Mouse (Mus musculus): ENCODE data around the gene Vps50.
"Not testable (repeated sequence)": the region's sequence is repeated elsewhere in the genome, so short reads cannot be mapped to it uniquely, and the experiment has no call there.

Vps50 gene

DNA sequence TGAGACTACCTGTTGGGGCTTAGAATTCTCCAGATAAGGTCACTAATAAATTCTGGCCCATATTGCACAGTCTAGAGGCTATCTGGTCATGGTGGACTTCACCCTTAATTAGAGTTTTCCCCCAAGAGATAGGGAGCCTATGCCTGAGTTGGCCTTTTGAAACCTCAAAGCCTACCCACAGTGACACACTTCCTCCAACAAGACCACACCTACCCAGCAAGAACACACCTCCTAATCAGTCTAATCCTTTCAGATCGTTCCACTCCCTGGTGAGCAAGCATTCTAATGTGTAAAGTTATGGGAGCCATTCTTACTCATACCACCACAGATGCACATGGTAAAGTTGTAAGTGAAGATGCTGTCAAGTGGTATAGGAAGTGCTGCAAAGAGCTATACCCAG lies 37.9 kb downstream of the Vps50 start:
- no peak for DNase-seq (ENCODE audit: low spot score)

DNA sequence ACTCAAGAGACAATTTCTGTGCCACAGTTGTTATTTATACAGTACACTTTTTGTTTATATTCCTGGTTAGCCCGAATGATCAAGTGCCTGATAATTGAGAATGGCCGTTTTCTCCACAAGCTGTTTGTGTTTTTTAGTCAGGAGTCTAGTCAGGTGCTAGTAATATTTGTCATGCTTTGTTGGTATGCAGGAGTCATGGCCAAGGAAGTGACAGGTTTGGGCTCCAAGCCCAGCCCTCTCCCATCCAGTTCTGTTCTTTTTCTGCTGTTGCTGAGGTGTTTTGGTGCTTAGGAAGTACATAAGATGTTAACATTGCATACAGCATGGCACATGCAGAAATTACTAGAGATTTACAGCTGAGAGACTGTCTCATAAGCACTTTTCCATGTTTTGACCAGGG lies 41.3 kb downstream of the Vps50 start:
- no peak for DNase-seq (ENCODE audit: low spot score)

DNA sequence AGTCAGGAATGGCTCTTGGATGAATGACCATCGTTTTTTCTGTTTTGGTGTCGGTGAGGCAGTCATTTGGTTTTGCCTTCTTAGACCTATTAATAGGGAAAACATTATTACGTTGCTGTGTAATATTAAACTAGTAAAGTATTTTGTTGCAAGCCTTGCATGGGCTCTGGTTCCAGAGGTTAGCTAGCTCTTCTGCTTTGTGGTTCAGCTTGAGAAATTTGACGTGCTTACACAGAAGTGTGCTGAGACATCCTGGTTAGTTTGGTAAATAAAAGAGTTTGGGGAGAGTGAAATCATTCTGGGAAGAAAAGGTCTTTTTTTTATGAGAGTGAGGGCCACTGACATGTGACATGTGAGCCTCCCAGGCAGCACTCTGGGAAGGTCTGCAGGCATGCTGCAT lies 45.7 kb downstream of the Vps50 start:
- DNase-seq (ENCODE audit: low spot score), result no peak

DNA sequence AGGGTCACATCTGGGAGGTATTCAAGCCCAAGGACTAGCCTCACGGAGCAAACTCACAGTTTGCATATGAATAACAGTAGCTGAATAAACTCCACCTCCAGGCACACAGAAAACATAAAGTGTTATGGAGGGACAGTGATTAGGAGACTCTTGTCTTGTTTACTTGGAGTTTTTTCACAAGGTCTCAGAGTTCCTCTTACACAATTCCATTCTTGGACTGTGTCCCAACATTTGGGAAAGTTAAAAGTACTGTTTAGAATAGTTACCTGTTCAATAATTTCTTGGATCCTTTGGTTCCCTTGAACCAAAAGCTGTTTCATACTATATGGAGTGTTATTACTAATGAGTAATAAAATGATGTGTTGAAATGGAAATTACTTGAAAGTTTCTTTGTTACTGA lies 46.8 kb downstream of the Vps50 start:
- no peak for DNase-seq (ENCODE audit: low spot score)

DNA sequence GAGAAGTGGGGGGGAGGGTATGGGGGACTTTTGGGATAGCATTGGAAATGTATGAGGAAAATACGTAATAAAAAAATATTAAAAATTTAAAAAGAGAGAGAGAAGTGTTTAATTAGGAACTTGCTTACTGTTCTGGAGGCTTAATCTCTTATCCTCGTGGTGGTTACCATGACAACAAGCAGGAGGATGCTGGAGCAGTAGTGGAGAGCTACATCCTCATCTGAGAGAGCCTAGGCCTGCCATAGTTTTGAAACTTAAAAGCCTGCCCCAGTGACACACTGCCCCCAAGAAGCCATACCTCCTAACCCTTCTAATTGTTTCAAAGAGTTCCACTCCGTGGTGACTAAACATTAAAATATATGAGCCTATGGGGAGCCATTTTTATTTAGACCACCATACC lies 50.8 kb downstream of the Vps50 start:
- DNase-seq (ENCODE audit: low spot score), result no peak

DNA sequence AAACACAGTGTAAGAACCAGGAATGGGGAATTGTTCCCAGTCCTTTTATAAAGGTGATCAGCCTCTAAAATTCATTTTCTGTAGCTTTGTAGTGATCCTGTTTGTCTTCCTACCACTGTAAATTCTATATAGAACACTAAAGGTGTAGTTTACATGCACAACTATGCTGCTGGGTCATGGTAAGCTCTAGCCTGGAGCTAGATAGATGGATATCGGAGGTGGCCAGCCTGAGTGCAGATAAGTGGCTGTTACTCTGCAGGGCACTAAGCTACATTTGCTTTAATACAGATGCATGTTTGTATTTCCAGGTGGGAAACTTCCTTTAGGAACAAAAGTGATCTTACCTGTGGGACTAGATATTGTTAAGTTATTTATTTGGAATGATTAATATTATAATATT lies 51.8 kb downstream of the Vps50 start:
- DNase-seq (ENCODE audit: low spot score), result no peak

DNA sequence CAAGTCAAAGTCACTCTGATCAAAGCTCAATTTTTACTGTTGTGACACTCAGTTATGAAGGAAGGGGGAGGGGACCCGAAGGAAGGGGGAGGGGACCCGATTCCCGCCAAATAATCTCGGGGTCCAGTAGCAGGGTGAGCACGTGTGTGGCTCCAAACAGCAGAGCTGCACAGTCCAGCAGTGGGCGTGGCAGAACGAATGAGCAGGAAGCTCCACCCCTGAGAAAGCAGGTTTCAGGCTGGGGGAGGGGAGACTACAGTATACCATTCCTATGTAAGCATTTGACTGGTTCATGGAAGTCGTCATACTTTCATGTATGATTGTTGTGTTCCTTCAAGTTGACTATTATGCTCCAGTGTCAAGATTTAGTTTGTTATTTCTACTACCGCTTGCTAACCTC lies 54.5 kb downstream of the Vps50 start:
- not testable (repeated sequence) for DNase-seq (ENCODE audit: low spot score)

DNA sequence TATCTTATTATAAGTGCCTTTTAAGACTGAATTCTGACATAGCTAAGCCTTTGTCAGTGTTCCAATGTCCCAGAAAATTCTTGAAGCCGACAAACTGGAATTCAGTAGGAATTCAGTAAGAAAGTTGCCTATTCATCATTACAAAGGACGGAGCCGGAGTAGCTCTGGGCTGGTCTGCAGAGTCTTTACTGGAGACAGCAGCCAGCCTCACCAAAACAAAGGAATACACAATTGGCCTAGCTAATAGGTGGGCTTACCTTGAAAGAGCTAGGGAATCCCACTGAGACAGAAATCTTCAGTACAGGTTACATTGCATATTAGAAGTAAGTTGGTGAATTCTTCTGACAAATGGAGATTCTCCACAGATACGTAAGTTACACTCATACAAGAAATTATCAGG lies 59.0 kb downstream of the Vps50 start:
- no peak for DNase-seq (ENCODE audit: low spot score)

DNA sequence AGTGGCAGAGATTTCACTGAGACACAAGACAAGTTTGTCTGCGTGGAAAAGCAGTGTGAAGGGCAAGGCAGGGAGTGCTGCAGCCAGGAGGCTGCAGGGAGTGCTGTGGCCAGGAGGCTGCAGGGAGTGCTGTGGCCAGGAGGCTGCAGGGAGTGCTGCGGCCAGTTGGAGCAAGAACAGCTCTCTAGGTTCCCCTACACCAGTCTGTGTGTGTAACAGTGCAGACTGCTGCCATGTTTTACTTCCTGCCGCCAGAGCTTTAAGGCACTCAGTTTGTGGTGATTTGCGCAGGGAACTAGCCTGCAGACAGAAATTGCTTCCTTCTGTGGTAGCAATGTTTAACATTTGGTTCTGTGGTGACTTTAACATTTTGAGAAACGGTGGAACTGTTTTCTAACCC lies 61.8 kb downstream of the Vps50 start:
- no peak for DNase-seq (ENCODE audit: low spot score)

DNA sequence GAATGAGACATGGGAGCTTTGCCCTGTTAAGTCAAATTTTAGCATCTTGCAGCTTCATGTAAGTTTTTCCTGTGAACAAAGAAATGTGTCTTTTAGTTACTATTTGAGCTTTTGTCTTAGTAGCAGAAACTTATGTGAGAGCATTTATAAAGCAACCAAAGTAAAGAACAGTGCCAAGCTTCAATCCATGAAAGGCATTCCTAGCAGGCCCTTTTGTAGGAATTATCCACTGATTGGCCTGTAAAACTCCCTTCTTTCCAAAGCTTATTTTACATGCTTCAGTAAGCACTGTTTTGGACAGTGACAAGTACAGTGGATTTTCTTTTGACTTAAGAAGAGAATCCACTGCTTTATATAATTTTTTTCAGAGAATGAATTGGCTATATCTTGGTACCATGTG lies 64.1 kb downstream of the Vps50 start:
- DNase-seq (ENCODE audit: low spot score), result no peak

DNA sequence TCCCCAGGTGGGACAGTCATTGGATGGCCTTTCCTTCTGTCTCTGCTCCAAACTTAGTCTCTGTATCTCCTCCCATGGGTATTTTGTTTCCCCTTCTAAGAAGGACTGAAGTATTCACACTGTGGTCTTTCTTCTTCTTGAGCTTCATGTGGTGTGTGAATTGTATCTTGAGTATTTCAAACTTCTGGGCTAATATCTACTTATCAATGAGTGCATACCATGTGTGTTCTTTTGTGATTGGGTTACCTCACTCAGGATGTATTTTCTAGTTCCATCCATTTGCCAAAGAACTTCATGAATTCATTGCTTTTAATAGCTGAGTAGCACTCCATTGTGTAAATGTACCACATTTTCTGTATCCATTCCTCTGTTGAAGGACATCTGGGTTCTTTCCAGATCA lies 65.9 kb downstream of the Vps50 start:
- DNase-seq (ENCODE audit: low spot score), result not testable (repeated sequence)

DNA sequence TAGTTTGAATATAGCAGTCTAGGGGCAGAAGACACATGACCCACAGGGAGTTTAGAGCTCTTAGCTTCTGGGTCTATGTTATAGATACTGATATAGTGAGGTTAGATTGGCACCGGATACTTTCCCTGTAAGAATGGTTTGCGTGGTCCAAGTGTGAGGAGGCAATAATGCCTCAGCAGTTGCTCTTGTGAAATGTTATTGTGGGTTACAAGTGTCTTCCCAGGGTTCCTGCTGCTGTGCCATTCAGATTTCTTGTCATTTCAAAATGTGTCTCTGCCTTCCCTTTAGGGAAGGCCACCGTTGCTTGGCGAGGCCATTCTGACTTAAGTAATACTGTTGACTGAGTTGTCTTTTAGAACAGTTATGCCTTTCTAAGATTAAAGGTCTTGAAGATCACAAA lies 66.8 kb downstream of the Vps50 start:
- no peak for DNase-seq (ENCODE audit: low spot score)

DNA sequence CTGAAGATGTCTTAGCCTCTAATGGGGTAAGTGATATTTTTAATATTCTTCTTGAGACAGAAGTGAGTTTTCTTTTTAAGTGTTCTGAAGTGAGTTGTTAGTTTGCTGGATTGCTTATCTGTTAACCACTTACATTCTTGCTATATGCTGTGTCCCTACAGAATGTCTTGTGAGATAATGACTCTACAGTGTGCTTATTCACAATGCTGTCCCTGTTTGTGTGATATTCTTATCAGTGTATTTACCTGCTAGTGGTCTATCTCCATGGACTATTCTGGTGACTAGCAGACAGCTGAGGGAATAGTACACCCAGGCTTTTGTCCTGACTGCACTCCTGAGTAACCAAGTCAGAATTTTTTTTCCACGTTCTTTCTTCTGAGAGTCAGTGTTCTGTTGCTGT lies 67.5 kb downstream of the Vps50 start:
- no peak for DNase-seq (ENCODE audit: low spot score)

DNA sequence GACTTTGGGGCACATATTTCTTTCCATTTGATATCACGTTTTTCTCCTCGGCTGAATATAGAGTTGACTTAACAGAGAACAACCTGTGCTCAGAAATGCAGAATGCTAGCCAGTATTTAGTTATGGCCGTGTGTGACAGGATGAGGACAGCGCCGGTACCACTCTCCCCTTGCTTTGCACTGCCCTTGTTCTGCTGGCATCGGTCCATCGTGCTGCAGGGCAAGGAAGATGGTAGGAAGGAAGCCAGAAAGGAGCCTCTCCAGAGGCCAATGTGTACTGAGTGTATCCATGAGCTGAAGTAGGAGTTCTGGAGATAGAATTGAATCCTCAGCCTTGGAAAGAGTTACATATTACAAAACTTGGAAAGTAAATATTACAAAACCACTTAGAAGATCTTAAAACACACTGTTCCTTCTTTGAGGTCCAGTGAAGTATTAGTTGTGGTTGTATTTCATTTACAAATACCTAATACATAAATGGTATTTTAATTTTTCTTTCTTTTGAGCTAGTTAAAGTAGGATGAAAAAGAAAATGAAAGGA lies 69.0 kb downstream of the Vps50 start:
- DNase-seq (ENCODE audit: low spot score), result no peak

DNA sequence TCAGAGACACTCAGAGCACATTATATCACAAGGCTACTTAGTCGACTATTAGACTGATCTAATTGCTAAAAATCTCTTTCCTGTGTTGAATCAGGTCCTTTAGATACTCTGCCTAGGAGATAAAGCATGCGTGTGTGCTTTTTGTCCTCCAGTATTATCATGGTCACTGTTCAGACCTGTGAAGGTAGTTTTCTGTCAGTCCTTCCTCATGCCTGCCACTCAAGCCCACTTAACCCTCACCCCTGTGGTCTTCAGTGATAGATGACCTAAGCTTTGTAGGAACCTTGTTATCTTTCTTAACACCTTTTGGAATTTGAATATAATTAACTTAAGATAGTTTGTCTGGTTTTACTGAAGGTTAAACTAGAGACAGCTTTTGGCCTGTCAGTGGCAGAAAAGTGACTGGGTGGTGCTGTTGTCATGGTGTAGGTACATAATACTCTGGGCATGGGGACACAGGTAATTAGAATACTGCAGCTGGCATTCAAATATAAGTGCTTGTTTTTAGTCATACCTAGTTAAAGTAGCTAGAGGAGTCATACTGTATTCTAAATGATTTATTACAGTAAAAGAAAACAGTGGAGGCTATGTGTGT lies 74.1 kb downstream of the Vps50 start:
- no peak for DNase-seq (ENCODE audit: low spot score)

DNA sequence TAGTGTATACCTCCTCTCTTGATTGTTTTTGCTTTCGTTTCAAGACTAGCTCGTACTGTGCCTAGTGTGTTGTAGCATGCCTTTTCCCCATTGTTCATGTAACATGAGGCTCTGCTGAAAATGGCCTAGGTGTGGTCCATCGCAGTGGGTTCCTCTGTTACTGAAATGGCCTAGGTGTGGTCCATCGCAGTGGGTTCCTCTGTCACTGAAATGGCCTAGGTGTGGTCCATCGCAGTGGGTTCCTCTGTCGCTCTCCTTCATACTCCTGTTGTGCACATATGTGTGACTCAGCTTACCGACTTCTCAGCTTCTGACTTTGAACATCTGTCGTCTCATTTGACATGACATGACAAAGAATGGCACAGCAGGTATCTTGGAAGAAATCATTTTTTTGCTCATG lies 75.6 kb downstream of the Vps50 start:
- DNase-seq (ENCODE audit: low spot score), result no peak

DNA sequence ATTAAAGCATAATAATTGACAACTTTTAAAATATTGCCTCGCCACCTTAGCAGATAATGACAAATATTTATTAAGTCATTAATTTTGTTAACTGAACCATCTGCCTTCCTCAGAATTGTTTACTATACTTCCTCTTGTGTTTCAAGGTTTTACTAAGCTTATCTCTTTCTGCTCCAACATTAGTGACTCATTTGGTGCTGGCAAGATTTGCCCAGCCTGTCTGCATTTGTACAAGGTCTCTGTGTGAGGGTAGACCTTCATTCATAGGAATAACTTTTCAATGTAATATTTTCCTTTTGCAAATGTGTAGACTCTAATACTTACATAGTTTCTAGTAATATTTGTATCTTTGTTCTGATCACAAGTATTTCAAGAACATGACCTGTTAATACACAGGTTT lies 87.2 kb downstream of the Vps50 start:
- DNase-seq (ENCODE audit: low spot score), result no peak

DNA sequence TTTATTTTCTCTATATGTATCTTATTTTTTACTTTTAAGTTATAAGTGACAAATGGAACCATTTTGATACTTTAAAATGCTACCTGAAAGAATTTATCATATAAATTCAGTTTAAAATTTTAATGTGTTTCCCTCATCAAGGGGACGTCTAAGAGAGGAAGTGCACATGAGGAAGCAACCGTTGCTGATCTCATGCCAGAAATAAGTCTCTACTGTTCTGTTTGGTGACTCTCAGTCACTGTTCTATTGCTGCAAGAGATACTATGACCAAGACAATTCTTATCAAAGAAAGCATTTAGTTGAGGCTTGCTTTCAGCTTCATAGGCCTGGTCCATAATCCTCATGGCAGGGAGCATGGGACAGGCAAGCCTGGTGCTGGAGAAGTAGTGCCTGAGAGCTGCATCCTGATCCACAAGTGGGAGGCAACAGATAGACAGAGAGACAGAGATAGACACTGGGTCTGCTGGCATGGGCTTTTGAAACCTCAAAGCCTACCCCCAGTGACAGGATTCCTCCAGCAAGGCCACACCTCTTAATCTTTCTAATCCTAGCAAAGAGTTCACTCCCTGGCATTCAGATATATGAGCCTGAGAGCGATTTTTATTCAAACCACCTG lies 92.2 kb downstream of the Vps50 start:
- no peak for DNase-seq (ENCODE audit: low spot score)

DNA sequence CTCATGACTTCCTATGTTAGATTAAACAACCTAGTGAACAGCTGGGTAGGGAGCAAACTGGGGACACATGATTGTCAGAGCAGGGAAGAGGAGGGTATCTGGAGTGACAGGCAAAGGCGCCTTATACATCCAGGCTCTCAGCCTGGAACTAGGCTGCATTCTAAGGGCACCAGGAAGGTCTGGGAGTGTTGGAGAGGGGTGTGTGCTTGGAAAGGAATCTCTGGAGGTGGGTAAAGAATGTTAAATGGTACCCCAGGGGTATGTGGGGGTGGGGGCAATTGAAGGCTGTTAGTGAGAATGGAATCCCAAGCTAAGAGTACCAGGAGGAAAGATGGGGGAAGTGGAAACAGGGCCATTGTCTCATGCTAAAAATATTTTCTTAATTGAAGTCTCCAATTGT lies 96.1 kb downstream of the Vps50 start:
- DNase-seq (ENCODE audit: low spot score), result no peak

DNA sequence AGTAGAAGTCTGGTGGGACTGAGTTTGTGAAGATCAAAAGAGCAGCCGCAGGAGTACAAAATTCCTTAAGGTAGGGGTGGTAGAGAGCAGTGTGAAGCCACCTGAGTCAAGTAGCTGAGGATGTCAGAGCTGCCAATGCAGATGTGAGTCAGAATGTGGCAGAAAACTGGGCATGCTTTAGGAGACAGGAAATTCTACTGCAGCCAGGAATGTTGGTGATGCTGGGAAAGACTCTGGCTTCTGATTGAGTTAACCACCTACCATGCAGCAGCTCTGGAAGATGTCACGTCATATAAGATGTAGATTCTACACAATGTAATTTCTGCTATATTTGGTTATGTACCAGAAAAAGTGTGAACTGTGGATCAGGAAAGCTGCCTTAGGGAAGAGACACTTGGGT lies 114.6 kb downstream of the Vps50 start:
- no peak for DNase-seq (ENCODE audit: low spot score)

DNA sequence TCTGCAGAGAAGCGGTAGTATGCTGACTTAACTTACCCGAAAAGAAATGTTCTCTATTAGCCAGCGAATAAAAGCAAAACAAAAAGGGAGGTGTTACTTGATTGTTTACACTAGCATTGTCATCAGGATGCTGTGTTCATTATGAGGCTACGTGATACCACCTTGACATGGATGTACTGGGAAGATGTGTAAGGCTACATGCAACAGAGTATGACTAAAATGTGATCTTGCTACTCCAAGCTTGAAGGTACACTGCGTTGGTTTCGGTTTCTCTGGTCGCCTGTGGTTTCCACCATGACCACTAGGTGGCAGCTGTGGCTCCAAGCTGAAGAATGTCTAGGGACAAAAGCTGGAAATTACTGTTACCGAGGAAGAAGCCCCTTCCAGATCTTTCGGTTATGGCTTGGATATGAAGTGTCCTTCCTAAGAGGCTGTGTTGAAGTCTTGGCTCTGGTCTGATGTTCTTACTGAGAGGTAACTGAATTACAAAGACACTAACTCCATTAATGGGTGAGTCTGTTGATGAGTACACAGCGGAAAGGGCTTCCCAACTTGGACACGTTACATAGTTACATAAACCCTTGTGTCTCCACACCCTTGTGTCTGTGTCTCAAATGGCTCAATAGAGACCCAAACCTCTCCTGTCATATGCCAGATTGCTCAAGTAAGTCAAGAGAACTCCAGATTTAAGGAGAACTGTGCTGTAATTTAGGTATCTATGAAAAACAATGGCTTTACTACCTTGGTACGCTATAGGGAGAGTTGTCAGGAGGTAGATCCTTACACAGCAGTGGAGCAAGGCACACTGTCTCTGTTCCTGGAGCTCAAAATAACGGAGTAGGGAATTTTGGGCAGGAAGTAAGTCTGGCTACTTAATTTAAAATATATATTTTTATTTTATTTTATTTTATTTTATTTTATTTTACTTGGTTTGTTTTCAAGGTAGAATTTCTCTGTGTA lies 122.5 kb downstream of the Vps50 start:
- DNase-seq (ENCODE audit: low spot score), result peak; percentile 55

Data from left cerebral cortex, adult 11 months (tissue).